Mouse (Mus musculus) hindbrain, postnatal 0 days (tissue): Measurements from ENCODE around the gene Lgr5. TPM values are rescaled to one million over a fixed set of nuclear protein-coding genes. Genes with fewer than 3 reads are reported as not detected.

Experiments
- ATAC-seq: fragments of 200-750 bp; cut with Nextera tagmentation; 2 replicates; pipeline ENCODE4 v1.8.0; 2017; ENCODE audit warnings: mild to moderate bottlenecking, moderate TSS enrichment, moderate library complexity
- DNase-seq: peaks from one replicate; pipeline ENCODE4 v3.0.0-alpha.2; 2015; ENCODE audit warnings: low spot score
- H3K27ac ChIP-seq: fragments of 300-500 bp; sonication (generic); 2 replicates; pipeline ENCODE4 v1.5.1; 2014; ENCODE audit warnings: mild to moderate bottlenecking
- H3K27me3 ChIP-seq: fragments of 300-500 bp; sonication (generic); 2 replicates; pipeline ENCODE4 v1.6.1; 2014; ENCODE audit warnings: low read length, mixed read lengths; ENCODE audit not compliant: insufficient read depth
- H3K36me3 ChIP-seq: fragments of 300-500 bp; sonication (generic); 2 replicates; pipeline ENCODE4 v1.6.1; 2014; ENCODE audit warnings: low read length, mixed read lengths; ENCODE audit not compliant: insufficient read depth
- H3K4me1 ChIP-seq: fragments of 300-500 bp; sonication (generic); 2 replicates; pipeline ENCODE4 v1.6.1; 2014; ENCODE audit warnings: antibody characterized with exemption, low read length, mixed read lengths; ENCODE audit not compliant: insufficient read depth
- H3K4me2 ChIP-seq: fragments of 300-500 bp; sonication (generic); 2 replicates; pipeline ENCODE4 v1.6.1; 2014; ENCODE audit warnings: low read depth, mild to moderate bottlenecking, low read length, moderate library complexity, mixed read lengths
- H3K4me3 ChIP-seq: fragments of 300-500 bp; sonication (generic); 2 replicates; pipeline ENCODE4 v1.5.1; 2014; ENCODE audit warnings: low read length
- H3K9ac ChIP-seq: fragments of 300-500 bp; sonication (generic); replicated peaks from 2 replicates; pipeline ENCODE4 v1.6.1; 2014; ENCODE audit warnings: mild to moderate bottlenecking, low read length, moderate library complexity, mixed read lengths
- H3K9me3 ChIP-seq: fragments of 300-500 bp; sonication (generic); 2 replicates; pipeline ENCODE4 v1.6.1; 2016; ENCODE audit warnings: low read length, mixed read lengths
- CTCF ChIP-seq: IDR thresholded peaks from 2 replicates; pipeline ENCODE4 v1.5.1; 2016; ENCODE audit warnings: antibody characterized with exemption, control low read depth, low read depth
- WGBS: fragments of 180-500 bp; shearing (Covaris S2); extraction: QIAGEN DNeasy Blood & Tissue Kit; methylation state at CpG from one replicate; pipeline ENCODE4 v1.1.7; 2014; 5-methylcytosine and 5-hydroxymethylcytosine counted together
- polyA plus RNA-seq: library from polyadenylated mRNA; unstranded; fragments of >200 nt; fragmentation: Nextera tagmentation; extraction: Ambion mirVana; gene quantifications from 2 replicates; pipeline ENCODE4 v1.2.1, GENCODE M21; 2015
- total RNA-seq: library from RNA; depleted of rRNA; stranded (reverse); fragments of >200 nt; gene quantifications from 2 replicates; pipeline ENCODE4 v1.2.3, GENCODE M21; 2014

Lgr5 gene
- total and polyA plus RNA-seq, 2 experiments from 2014 or later: 3.0 to 3.3 TPM

DNA sequence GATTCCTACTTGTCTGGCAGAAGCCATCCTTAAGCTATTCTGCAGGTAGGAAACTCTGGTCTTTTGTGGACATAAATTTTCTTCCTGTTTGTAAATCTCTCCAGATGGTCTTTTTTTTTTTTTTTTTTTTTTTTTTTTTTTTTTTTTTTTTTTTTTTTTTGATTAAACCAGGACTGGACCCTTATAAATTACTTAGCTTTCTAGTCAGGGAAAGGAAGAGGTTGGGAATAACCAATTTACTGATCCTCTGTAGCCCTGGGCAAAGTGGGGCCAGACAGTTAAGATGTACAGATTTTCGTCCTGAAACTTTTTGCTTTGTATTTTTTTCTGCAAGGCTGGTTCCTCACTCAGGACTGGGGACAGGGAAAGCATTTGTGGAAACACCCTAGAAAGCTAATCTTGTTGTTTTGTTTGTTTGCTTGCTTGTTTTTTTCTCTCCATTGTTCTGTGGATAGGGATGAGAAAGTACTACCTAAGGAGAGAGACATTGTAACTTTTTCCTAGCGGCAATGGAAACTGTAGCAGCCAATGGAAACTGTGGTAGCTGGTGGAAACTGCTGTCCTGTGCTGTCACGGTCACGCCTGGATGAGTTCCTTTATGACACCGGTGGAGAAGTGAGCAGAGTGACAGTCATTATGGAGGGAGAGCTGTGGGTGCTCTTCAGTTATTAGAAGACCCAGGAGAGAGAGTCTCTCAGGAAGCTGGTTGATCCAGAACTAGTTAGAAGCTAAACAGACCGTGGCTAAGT is 114.2 kb downstream of the Lgr5 start:
- no peak overlapping the region for H3K4me3 ChIP-seq
- H3K9ac ChIP-seq: no peak overlapping the region
- H3K9me3 ChIP-seq: no peaks in the 10 kb centered on the region
- DNase-seq (no peak), ATAC-seq (no peak)
- no peak overlapping the region for H3K27ac ChIP-seq
- 66% methylated on average over 6 of the region's 6 CpGs for WGBS
- 0 out of 2 replicates have a peak, but pooled peaks cover 2% of the 10 kb centered on the region for H3K4me1 ChIP-seq
- no peaks in the 10 kb centered on the region for H3K27me3 ChIP-seq
- no peak overlapping the region for H3K4me2 ChIP-seq
- TF ChIP-seq CTCF: no peak
- no peaks in the 10 kb centered on the region for H3K36me3 ChIP-seq

- peak overlapping the region; percentile 33 for H3K4me3 ChIP-seq
- H3K4me1 ChIP-seq: no peaks in the 10 kb centered on the region
- TF ChIP-seq CTCF: no peak
- DNase-seq (peak; percentile 68), ATAC-seq (peak; percentile 66)
- H3K36me3 ChIP-seq: no peaks in the 10 kb centered on the region
- H3K4me2 ChIP-seq: peak overlapping the region; percentile 49
- H3K9me3 ChIP-seq: no peaks in the 10 kb centered on the region
- no peaks in the 10 kb centered on the region for H3K27me3 ChIP-seq
- H3K27ac ChIP-seq: peak overlapping the region; percentile 16; the same call in 1 of the 2 replicates
- H3K9ac ChIP-seq: no peak overlapping the region; the same call in 1 of the 2 replicates
- 46% methylated on average over 17 of the region's 17 CpGs for WGBS
Measured at GRCm38 (mm10) chr10:115470621-115471334, 116.8 kb downstream of the Lgr5 start.

- Histone ChIP-seq H3K27ac (no peak overlapping the region), H3K4me2 (no peak overlapping the region), H3K9me3 (no peaks in the 10 kb centered on the region), H3K4me3 (no peak overlapping the region), H3K4me1 (no peaks in the 10 kb centered on the region), H3K9ac (no peak overlapping the region), H3K36me3 (no peaks in the 10 kb centered on the region), H3K27me3 (no peaks in the 10 kb centered on the region)
- ATAC-seq: peak; percentile 82
- peak; percentile 67 for DNase-seq
- 14% methylated on average over 7 of the region's 7 CpGs for WGBS
- no peak for TF ChIP-seq CTCF
Measured at GRCm38 (mm10) chr10:115469040-115469439, 118.5 kb downstream of the Lgr5 start.

DNA sequence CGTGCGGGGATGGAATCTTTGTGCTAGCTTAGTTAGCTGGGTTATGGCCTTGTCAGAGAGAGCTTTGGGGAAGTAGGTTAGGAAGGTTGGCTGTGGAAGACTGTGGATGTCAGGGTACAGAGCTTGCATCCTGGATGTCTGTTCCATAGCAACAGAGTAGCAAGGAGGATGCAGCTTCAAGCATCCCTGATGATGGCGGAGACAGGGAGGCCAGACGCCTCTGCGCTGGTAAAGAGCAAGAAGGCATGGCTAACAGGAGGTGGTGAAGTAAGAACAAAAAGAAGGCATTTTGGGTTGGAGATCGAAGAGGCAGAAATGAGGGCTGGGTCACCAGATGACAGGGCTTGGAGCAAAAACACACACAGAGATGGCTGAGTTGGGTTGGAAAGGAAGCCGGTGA is 118.9 kb downstream of the Lgr5 start:
- WGBS: 35% methylated on average over 7 of the region's 7 CpGs
- Histone ChIP-seq H3K4me3 (no peak overlapping the region), H3K4me1 (no peaks in the 10 kb centered on the region), H3K27me3 (no peaks in the 10 kb centered on the region), H3K27ac (no peak overlapping the region), H3K36me3 (no peaks in the 10 kb centered on the region), H3K9ac (no peak overlapping the region), H3K9me3 (no peaks in the 10 kb centered on the region), H3K4me2 (no peak overlapping the region)
- TF ChIP-seq CTCF: no peak
- ATAC-seq (peak; percentile 49), DNase-seq (no peak)

DNA sequence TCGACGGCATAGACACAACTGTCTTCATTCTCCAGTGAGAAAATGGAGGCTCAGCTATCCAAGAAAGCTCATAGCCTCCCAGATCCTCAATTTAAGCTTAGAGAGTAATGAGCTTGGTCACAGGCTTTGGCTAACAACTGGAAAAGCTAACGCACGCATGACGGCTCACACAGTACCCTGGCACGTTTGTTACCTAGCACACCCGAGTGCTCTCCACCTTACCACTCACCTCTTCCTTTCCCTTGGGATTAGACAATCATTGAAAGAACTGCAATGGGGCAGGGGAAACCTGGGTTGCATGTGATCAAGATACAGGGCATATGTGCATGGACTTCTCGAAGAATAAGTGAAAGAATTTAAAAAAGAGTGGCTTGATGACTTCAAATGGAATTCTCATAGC is 119.6 kb downstream of the Lgr5 start:
- Histone ChIP-seq H3K9me3 (no peaks in the 10 kb centered on the region), H3K9ac (no peak overlapping the region), H3K36me3 (no peaks in the 10 kb centered on the region), H3K4me3 (no peak overlapping the region), H3K4me1 (no peaks in the 10 kb centered on the region), H3K27ac (no peak overlapping the region), H3K27me3 (no peaks in the 10 kb centered on the region), H3K4me2 (no peak overlapping the region)
- 85% methylated on average over 8 of the region's 8 CpGs for WGBS
- DNase-seq (no peak), ATAC-seq (no peak)
- no peak for TF ChIP-seq CTCF

DNA sequence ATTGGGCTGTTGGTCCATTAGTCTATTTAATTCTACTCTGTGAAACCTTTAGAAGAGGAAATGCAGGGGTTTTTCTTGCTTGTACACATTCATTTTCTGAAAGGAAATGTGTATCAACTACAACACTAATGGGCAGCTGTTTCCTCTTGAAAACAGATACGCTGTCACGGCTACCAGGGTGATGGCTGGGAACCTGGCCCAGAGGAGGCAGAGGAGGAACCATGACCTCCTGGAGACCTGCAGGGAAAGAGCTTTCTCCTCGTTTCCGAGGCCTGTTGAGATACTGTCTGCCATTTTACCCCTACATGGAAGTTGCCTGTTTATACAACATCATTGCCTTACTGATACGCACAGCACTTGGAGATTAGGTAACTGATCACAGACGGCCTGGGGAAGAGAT is 121.8 kb downstream of the Lgr5 start:
- TF ChIP-seq CTCF: no peak
- no peak overlapping the region for H3K4me3 ChIP-seq
- no peaks in the 10 kb centered on the region for H3K27me3 ChIP-seq
- H3K4me1 ChIP-seq: no peaks in the 10 kb centered on the region
- H3K27ac ChIP-seq: no peak overlapping the region
- no peaks in the 10 kb centered on the region for H3K9me3 ChIP-seq
- DNase-seq: no peak
- 71% methylated on average over 6 of the region's 6 CpGs for WGBS
- H3K4me2 ChIP-seq: no peak overlapping the region
- ATAC-seq: no peak
- no peak overlapping the region for H3K9ac ChIP-seq
- H3K36me3 ChIP-seq: no peaks in the 10 kb centered on the region

DNA sequence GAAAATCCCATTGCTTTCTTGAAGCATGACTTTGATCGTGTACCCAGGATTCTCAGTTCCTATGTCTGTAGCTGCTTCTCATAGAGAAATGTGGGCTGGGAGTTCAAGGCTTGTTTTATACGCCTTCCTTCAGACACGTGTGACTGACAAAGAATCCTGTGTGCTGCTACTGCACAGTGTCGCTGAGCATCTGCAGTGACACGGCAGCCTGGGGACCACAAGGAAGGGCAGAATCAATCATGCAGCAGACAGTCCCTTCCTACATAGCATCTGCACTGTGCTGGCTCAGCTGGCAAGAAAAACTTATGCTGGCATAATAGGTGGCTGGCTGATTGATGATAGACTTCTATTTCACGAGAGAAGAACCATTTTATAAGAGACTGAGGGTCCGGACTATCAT is 122.5 kb downstream of the Lgr5 start:
- no peak for DNase-seq

More for the DNA sequence above, 122.5 kb downstream of the Lgr5 start:
- 0 out of 2 replicates have a peak, but pooled peaks have one; percentile 59 for ATAC-seq
- WGBS: 64% methylated on average over 7 of the region's 7 CpGs
- no peak overlapping the region for H3K4me2 ChIP-seq
- H3K27ac ChIP-seq: no peak overlapping the region
- TF ChIP-seq CTCF: no peak
- no peaks in the 10 kb centered on the region for H3K4me1 ChIP-seq
- no peak overlapping the region for H3K9ac ChIP-seq
- no peaks in the 10 kb centered on the region for H3K36me3 ChIP-seq
- no peaks in the 10 kb centered on the region for H3K27me3 ChIP-seq
- H3K9me3 ChIP-seq: no peaks in the 10 kb centered on the region
- H3K4me3 ChIP-seq: no peak overlapping the region
